Mouse (Mus musculus) lung, postnatal 0 days (tissue): ENCODE measurements around the gene Osbpl9. TPM values are rescaled to one million over a fixed set of nuclear protein-coding genes. Genes with fewer than 3 reads are reported as not detected.

Source experiments
- ATAC-seq: fragments of 200-750 bp; cut with Nextera tagmentation; 2 replicates; pipeline ENCODE4 v1.8.0; 2017; ENCODE audit warnings: moderate library complexity
- DNase-seq: peaks from one replicate; pipeline ENCODE4 v3.0.0-alpha.2; 2016; ENCODE audit warnings: low spot score
- H3K27ac ChIP-seq: fragments of 300-500 bp; sonication (generic); 2 replicates; pipeline ENCODE4 v1.5.1; 2014; ENCODE audit warnings: antibody characterized with exemption, mild to moderate bottlenecking, low read length, mixed read lengths
- H3K27me3 ChIP-seq: fragments of 300-500 bp; sonication (generic); replicated peaks from 2 replicates; pipeline ENCODE4 v1.6.1; 2014; ENCODE audit warnings: low read length, mixed read lengths; ENCODE audit not compliant: insufficient read depth
- H3K36me3 ChIP-seq: fragments of 300-500 bp; sonication (generic); 2 replicates; pipeline ENCODE4 v1.6.1; 2014; ENCODE audit warnings: low read length, mixed read lengths; ENCODE audit not compliant: insufficient read depth
- H3K4me1 ChIP-seq: fragments of 300-500 bp; sonication (generic); 2 replicates; pipeline ENCODE4 v1.6.1; 2014; ENCODE audit warnings: antibody characterized with exemption, low read depth, low read length, mixed read lengths; ENCODE audit not compliant: insufficient read depth
- H3K4me2 ChIP-seq: fragments of 300-500 bp; sonication (generic); replicated peaks from 2 replicates; pipeline ENCODE4 v1.6.1; 2014; ENCODE audit warnings: low read depth, mild to moderate bottlenecking, low read length, moderate library complexity, mixed read lengths
- H3K4me3 ChIP-seq: fragments of 300-500 bp; sonication (generic); 2 replicates; pipeline ENCODE4 v1.5.1; 2014; ENCODE audit warnings: low read depth, low read length
- H3K9ac ChIP-seq: fragments of 300-500 bp; sonication (generic); replicated peaks from 2 replicates; pipeline ENCODE4 v1.6.1; 2014; ENCODE audit warnings: low read depth, mild to moderate bottlenecking
- H3K9me3 ChIP-seq: fragments of 300-500 bp; sonication (generic); 2 replicates; pipeline ENCODE4 v1.6.1; 2016; ENCODE audit warnings: low read length, mixed read lengths
- CTCF ChIP-seq: IDR thresholded peaks from 2 replicates; pipeline ENCODE4 v1.5.1; 2016; ENCODE audit warnings: antibody characterized with exemption, mild to moderate bottlenecking
- EP300 ChIP-seq: IDR thresholded peaks from 2 replicates; pipeline ENCODE4 v1.6.1; 2016; ENCODE audit warnings: antibody characterized with exemption, mild to moderate bottlenecking, control low read depth
- WGBS: fragments of 180-500 bp; shearing (Covaris S2); extraction: QIAGEN DNeasy Blood & Tissue Kit; methylation state at CpG from one replicate; pipeline ENCODE4 v1.1.7; 2014; 5-methylcytosine and 5-hydroxymethylcytosine counted together
- polyA plus RNA-seq: library from polyadenylated mRNA; unstranded; fragments of >200 nt; fragmentation: Nextera tagmentation; extraction: Ambion mirVana; gene quantifications from 2 replicates; pipeline ENCODE4 v1.2.1, GENCODE M21; 2015

Osbpl9 gene
- polyA plus RNA-seq, 1 experiment from 2014 or later, result 98.5 TPM

DNA sequence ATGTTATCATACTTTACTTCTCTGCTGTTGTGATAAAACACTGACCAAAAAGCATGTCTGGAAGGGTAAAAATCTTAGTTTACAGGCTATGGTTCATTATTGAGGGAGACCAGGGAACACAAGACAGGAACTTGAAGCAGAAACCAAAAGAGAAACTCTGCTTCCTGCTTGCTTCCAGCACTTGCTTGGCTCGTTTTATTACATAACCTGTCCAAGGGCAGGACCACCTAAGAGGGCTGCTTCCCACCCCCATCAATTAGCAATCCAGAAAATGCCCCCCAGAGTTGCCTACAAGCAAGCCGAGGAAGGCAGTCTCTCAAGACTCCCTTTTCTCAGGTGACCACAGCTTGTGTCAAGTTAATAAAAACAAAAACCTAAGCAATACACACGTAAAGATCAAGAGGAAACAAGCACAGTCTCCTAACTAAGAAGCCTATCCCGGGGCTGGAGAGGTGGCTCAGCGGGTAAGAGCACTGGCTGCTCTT, 82.4 kb downstream of the Osbpl9 start:
- Histone ChIP-seq H3K27ac (no peak overlapping the region), H3K36me3 (no peaks in the 10 kb centered on the region), H3K4me3 (no peak overlapping the region), H3K4me2 (no peak overlapping the region), H3K4me1 (peaks cover 21% of the 10 kb centered on the region; the same call in 1 of the 2 replicates), H3K27me3 (no peaks in the 10 kb centered on the region), H3K9me3 (no peaks in the 10 kb centered on the region), H3K9ac (no peak overlapping the region)
- 73% methylated on average over 5 of the region's 5 CpGs for WGBS
- TF ChIP-seq CTCF (no peak), EP300 (no peak)
- DNase-seq (no peak), ATAC-seq (no peak)

DNA sequence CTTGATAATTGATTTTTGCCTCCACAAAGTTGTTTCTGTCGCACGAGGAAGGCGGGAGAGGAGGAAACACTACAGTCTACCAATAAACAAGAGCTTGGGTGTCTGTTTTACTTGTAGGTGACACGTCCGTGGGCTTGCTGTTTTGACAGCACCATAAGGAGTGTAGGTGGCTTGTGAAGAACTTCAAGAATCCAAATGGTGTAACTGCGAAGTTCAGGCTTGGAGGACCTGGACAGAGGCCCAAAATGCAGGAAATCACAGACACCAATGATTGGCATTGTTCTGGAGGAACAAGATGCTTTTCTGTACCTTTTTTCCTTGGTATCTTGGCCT, 83.8 kb downstream of the Osbpl9 start:
- ATAC-seq (0 out of 2 replicates have a peak, but pooled peaks have one; percentile 2), DNase-seq (no peak)
- peak overlapping the region; percentile 94 for H3K27ac ChIP-seq

DNA sequence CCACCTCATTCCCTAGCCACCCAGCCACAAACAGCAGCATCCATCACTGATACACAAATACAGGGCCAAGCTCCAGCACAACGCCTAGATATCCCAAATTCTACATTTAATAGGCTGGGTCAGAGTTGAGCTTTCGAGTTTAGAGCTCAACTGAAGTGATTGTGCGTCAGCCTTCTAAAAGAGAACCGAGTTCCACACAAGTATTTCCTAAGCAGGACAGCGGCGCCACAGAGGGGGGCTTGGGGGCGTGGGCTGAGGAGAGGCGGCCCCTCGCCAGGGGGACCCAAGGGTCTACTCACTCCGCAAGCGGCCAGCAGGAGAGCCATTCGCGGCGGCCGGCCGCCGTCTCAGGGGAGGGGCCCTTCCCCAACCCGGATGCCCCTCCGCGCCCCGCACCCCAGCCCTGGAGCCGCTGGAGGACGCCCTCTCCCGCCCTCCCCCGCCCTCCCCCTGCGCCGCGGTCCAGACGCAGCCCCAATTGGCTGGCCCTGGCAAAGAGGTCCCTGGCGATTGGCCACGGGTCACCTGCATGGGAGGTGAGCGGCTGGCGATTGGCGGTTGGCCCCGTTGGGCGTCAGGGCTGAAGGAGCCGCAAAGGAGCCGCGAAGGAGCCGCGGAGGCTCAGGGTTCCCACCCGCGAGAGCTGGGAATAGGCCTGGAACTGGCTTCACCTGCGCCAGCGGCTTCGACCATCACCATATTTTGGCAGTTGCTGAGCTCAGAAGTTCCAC, 84.3 kb downstream of the Osbpl9 start:
- H3K9me3 ChIP-seq, result no peaks in the 10 kb centered on the region
- TF ChIP-seq EP300 (no peak), CTCF (0 out of 2 replicates have a peak, but pooled peaks have one; percentile 16)
- no peaks in the 10 kb centered on the region for H3K27me3 ChIP-seq
- WGBS, result 0% methylated on average over 35 of the region's 46 CpGs
- H3K27ac ChIP-seq, result peak overlapping the region; percentile 94
- peaks cover 29% of the 10 kb centered on the region for H3K4me1 ChIP-seq
- peak; percentile 95 for DNase-seq
- ATAC-seq, result peak; percentile 94
- peak overlapping the region; percentile 64 for H3K4me3 ChIP-seq
- no peaks in the 10 kb centered on the region for H3K36me3 ChIP-seq
- H3K9ac ChIP-seq, result peak overlapping the region; percentile 72
- H3K4me2 ChIP-seq, result peak overlapping the region; percentile 63

More for the DNA sequence above, 83.8 kb downstream of the Osbpl9 start:
- Histone ChIP-seq H3K9me3 (no peaks in the 10 kb centered on the region), H3K36me3 (no peaks in the 10 kb centered on the region), H3K9ac (peak overlapping the region; percentile 72; the same call in 1 of the 2 replicates), H3K27me3 (no peaks in the 10 kb centered on the region), H3K4me1 (peaks cover 27% of the 10 kb centered on the region), H3K4me2 (peak overlapping the region; percentile 63), H3K4me3 (peak overlapping the region; percentile 64)
- TF ChIP-seq EP300, result no peak
- TF ChIP-seq CTCF, result no peak
- WGBS, result 2% methylated on average over 6 of the region's 6 CpGs

DNA sequence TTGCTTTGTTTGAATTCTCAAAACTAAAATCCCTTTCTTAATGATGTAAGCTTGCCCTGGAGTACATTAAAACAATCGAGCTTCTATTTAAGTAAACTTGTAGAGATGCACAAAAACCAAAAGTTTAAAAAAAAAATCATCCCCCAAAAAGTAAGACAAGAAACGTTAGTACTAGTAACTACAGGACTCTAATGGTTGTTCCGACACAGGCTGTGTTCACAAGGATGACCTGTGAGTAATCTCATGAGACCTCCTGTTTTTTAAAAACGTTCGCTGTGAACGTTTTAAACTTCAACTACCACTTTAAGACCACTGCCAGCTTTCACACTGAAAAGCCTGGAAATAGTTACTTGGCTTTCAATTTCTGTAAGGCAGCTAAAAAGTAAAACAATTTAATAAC, 85.1 kb downstream of the Osbpl9 start:
- Histone ChIP-seq H3K9ac (peak overlapping the region; percentile 72), H3K4me1 (peaks cover 34% of the 10 kb centered on the region), H3K36me3 (no peaks in the 10 kb centered on the region), H3K4me2 (peak overlapping the region; percentile 63), H3K4me3 (peak overlapping the region; percentile 64), H3K27me3 (no peaks in the 10 kb centered on the region), H3K9me3 (no peaks in the 10 kb centered on the region), H3K27ac (peak overlapping the region; percentile 94)
- ATAC-seq (no peak), DNase-seq (peak; percentile 56)
- WGBS, result 7% methylated on average over 6 of the region's 6 CpGs
- TF ChIP-seq CTCF, result no peak
- TF ChIP-seq EP300, result no peak

DNA sequence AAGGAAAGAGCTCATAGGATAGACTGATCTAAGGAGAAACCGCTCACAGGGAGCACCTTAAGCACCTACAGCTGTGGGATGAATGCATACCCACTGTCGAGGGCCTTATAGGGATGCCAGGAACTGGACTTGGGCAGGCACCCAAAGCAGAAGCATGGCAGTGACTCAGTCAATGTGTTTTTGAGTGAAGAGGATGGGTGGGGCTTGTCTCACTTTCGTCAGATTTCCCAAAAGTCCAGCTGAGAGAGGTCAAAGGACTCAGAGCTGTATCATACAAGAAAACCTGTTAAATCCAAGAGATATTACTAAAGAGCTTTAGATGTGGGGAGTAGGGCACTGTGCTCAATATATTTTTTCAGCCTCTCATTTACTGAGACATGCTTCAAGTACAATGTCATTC, 85.6 kb downstream of the Osbpl9 start:
- Histone ChIP-seq H3K4me1 (peaks cover 34% of the 10 kb centered on the region), H3K4me2 (peak overlapping the region; percentile 63), H3K9ac (no peak overlapping the region), H3K4me3 (peak overlapping the region; percentile 64; the same call in 1 of the 2 replicates), H3K36me3 (no peaks in the 10 kb centered on the region), H3K27me3 (no peaks in the 10 kb centered on the region), H3K27ac (peak overlapping the region; percentile 94), H3K9me3 (no peaks in the 10 kb centered on the region)
- whole genome bisulfite sequencing, result 25% methylated on average over 3 of the region's 3 CpGs
- TF ChIP-seq CTCF (no peak), EP300 (peak; percentile 80)
- ATAC-seq (peak; percentile 52), DNase-seq (peak; percentile 91)

DNA sequence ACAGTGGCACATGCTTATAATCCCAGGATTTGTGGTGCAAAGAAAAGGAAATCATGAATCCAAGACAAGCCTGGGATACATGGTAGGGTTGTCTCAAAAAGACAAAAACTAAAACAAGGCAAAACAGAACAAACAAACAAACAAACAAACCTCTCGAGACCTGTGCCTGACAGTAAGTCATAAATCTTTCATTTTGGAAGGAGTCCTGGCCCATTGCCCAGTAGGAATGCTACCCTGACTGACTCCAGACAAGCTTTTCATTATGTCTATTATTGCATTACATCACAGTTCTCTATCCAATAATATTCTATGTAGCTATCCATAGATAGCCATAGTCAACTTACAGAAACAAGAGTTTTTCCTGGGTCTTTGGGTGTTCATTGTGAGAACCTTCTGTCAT, 86.3 kb downstream of the Osbpl9 start:
- peak overlapping the region; percentile 63; the same call in 1 of the 2 replicates for H3K4me2 ChIP-seq
- TF ChIP-seq EP300, result no peak
- TF ChIP-seq CTCF, result no peak
- DNase-seq (no peak), ATAC-seq (no peak)
- no peak overlapping the region for H3K4me3 ChIP-seq
- no peaks in the 10 kb centered on the region for H3K9me3 ChIP-seq
- H3K36me3 ChIP-seq, result no peaks in the 10 kb centered on the region
- 20% methylated on average over 1 of the region's 1 CpGs for WGBS
- no peak overlapping the region for H3K9ac ChIP-seq
- H3K4me1 ChIP-seq, result peaks cover 34% of the 10 kb centered on the region
- H3K27me3 ChIP-seq, result no peaks in the 10 kb centered on the region
- H3K27ac ChIP-seq, result 0 out of 2 replicates have a peak overlapping the region, but pooled peaks have one; percentile 94
